Mouse (Mus musculus) C2C12 (cell line): ENCODE measurements around the gene Pdzrn3.

Source experiments
- CEBPB ChIP-seq: IDR thresholded peaks from one replicate; pipeline ENCODE4 v1.6.1; 2011; ENCODE audit warnings: low read depth, mild to moderate bottlenecking, control low read depth, moderate library complexity
- CTCF ChIP-seq: IDR thresholded peaks from one replicate; pipeline ENCODE4 v1.5.1; 2011; ENCODE audit not compliant: control insufficient read depth, insufficient read depth, insufficient read length
- FOSL1 ChIP-seq: IDR thresholded peaks from one replicate; pipeline ENCODE4 v1.8.0; 2011; ENCODE audit warnings: mild to moderate bottlenecking, low read length; ENCODE audit not compliant: poor library complexity, insufficient read depth, severe bottlenecking
- MAX ChIP-seq: IDR thresholded peaks from one replicate; pipeline ENCODE4 v1.6.1; 2011; ENCODE audit warnings: mild to moderate bottlenecking, control low read depth
- MYOD1 ChIP-seq: IDR thresholded peaks from one replicate; pipeline ENCODE4 v1.6.1; 2011; ENCODE audit warnings: low read depth; ENCODE audit not compliant: control insufficient read depth, insufficient read length
- MYOG ChIP-seq: IDR thresholded peaks from one replicate; pipeline ENCODE4 v1.6.1; 2011; ENCODE audit not compliant: control insufficient read depth, insufficient read length; ENCODE audit errors: extremely low read depth
- USF1 ChIP-seq: IDR thresholded peaks from one replicate; pipeline ENCODE4 v1.6.1; 2011; ENCODE audit warnings: low read depth, mild to moderate bottlenecking, control low read depth, moderate library complexity

GRCm38 (mm10) chr6:101195891-101196290, 181.8 kb downstream of the Pdzrn3 start:
- TF ChIP-seq CTCF (no peak), MAX (no peak), USF1 (no peak), MYOD1 (no peak), CEBPB (no peak), MYOG (no peak), FOSL1 (no peak)
